Mouse (Mus musculus) heart, adult 18-20 months (tissue): ENCODE measurements at regions not wholly inside any gene's neighbourhood (a gene's known extent, or its start where the extent isn't known, plus 50 kb on each side); places are given as distances from the start of the nearest gene placed in this dataset.
A peak's percentile ranks its signal among the peaks of the same experiment; 100 is the strongest.
"Not testable (repeated sequence)": the region's sequence is repeated elsewhere in the genome, so short reads cannot be mapped to it uniquely, and the experiment has no call there.

Experiments used
- DNase-seq, 2 experiments: peaks; one replicate each; pipeline ENCODE4 v3.0.0; 2021 to 2022; ENCODE audit warnings: mixed read lengths in 1 of 2

- no peak for DNase-seq
These were observed 302.1 kb upstream of the Ercc4 start for GRCm38 (mm10) chr16:12807351-12807871.

GRCm38 (mm10) chr16:12811088-12811487, 298.4 kb upstream of the Ercc4 start:
- no peak for DNase-seq

GRCm38 (mm10) chr16:12824646-12825045, 284.8 kb upstream of the Ercc4 start:
- no peak for DNase-seq

- no peak for DNase-seq
These were observed 283.3 kb upstream of the Ercc4 start for GRCm38 (mm10) chr16:12826222-12826621.

GRCm38 (mm10) chr16:12831308-12831707, 278.2 kb upstream of the Ercc4 start:
- DNase-seq = peak in 1 of 2 experiments; percentile 3

- no peak for DNase-seq
These were observed 253.1 kb upstream of the Ercc4 start for GRCm38 (mm10) chr16:12856356-12856755.

GRCm38 (mm10) chr16:12859714-12860355, 249.6 kb upstream of the Ercc4 start:
- DNase-seq = no peak

GRCm38 (mm10) chr16:12862561-12862960, 246.9 kb upstream of the Ercc4 start:
- no peak for DNase-seq

GRCm38 (mm10) chr16:12878326-12878725, 231.2 kb upstream of the Ercc4 start:
- DNase-seq = not testable (repeated sequence)

- no peak for DNase-seq
These were observed 229.5 kb upstream of the Ercc4 start for GRCm38 (mm10) chr16:12880011-12880410.

- DNase-seq = no peak
These were observed 229.0 kb upstream of the Ercc4 start for GRCm38 (mm10) chr16:12880481-12880880.

- DNase-seq = no peak
These were observed 226.8 kb upstream of the Ercc4 start for GRCm38 (mm10) chr16:12882690-12883089.

GRCm38 (mm10) chr16:12884556-12884955, 224.9 kb upstream of the Ercc4 start:
- DNase-seq = no peak

- peak; percentile 7 to 41 for DNase-seq
These were observed 223.4 kb upstream of the Ercc4 start for GRCm38 (mm10) chr16:12886127-12886526.

- DNase-seq = no peak
These were observed 222.1 kb upstream of the Ercc4 start for GRCm38 (mm10) chr16:12887381-12887780.

GRCm38 (mm10) chr16:12890094-12890493, 219.4 kb upstream of the Ercc4 start:
- no peak for DNase-seq

- no peak for DNase-seq
These were observed 218.9 kb upstream of the Ercc4 start for GRCm38 (mm10) chr16:12890545-12890944.

GRCm38 (mm10) chr16:12892658-12893305, 216.7 kb upstream of the Ercc4 start:
- no peak for DNase-seq

- DNase-seq = no peak
These were observed 212.2 kb upstream of the Ercc4 start for GRCm38 (mm10) chr16:12897267-12897666.

- DNase-seq = no peak
These were observed 208.8 kb upstream of the Ercc4 start for GRCm38 (mm10) chr16:12900670-12901069.

- peak in 1 of 2 experiments; percentile 24 for DNase-seq
These were observed 208.1 kb upstream of the Ercc4 start for GRCm38 (mm10) chr16:12901096-12901995.

- no peak for DNase-seq
These were observed 207.5 kb upstream of the Ercc4 start for GRCm38 (mm10) chr16:12901996-12902319.

- no peak for DNase-seq
These were observed 206.3 kb upstream of the Ercc4 start for GRCm38 (mm10) chr16:12903161-12903560.
